Mouse (Mus musculus) activated CD4-positive, CD25-positive, alpha-beta regulatory T cell, adult 9 weeks (primary cell): ENCODE data around the gene Syngap1. TPM values are rescaled to one million over a fixed set of nuclear protein-coding genes. Genes with fewer than 3 reads are reported as not detected.

ENCODE experiments used
- polyA plus RNA-seq: library from polyadenylated mRNA; unstranded; fragments of 100-300 nt; shearing (Covaris generic); gene quantifications from one replicate; pipeline ENCODE4 v1.2.1, GENCODE M21; 2017

Gene Syngap1
- not detected for polyA plus RNA-seq

GRCm38 (mm10) chr17:26941031-26941789, at the start of gene Syngap1:
TSS of gene Syngap1 (plus strand) at chr17:26941253.

GRCm38 (mm10) chr17:26916711-26917482, 24.2 kb upstream of the Syngap1 start, which contains the start of gene Kifc5b:
TSS of gene Kifc5b (plus strand) at chr17:26917091.

GRCm38 (mm10) chr17:26932839-26933398, 8.1 kb upstream of the Syngap1 start, which contains the start of gene Phf1:
TSS of gene Phf1 (plus strand) at chr17:26933052.

GRCm38 (mm10) chr17:26939178-26939972, 1.7 kb upstream of the Syngap1 start, which contains the start of gene Cuta:
TSS of gene Cuta (minus strand) at chr17:26939569.

GRCm38 (mm10) chr17:26972703-26973574, 31.9 kb downstream of the Syngap1 start, which contains the start of gene Zbtb9:
TSS of gene Zbtb9 (plus strand) at chr17:26973167.

Other genes starting within 250 kb of the Syngap1 start
- gene Crebrf, start 225.6 kb upstream of the Syngap1 start, polyA plus RNA-seq = 91.0 TPM
- 29.8 TPM for gene Bnip1, start 160.2 kb upstream of the Syngap1 start, polyA plus RNA-seq
- not detected for gene Nkx2-5, start 96.2 kb upstream of the Syngap1 start, polyA plus RNA-seq
- gene Kifc5b, start 24.2 kb upstream of the Syngap1 start, polyA plus RNA-seq = 1.6 TPM
- gene Phf1, start 8.2 kb upstream of the Syngap1 start, polyA plus RNA-seq = 125 TPM
- gene Cuta, start 1.7 kb upstream of the Syngap1 start, polyA plus RNA-seq = 174 TPM
- 21.2 TPM for gene Zbtb9, start 31.9 kb downstream of the Syngap1 start, polyA plus RNA-seq
- 3.2 TPM for gene Bak1, start 87.8 kb downstream of the Syngap1 start, polyA plus RNA-seq
- gene Itpr3, start 116.1 kb downstream of the Syngap1 start, polyA plus RNA-seq = 15.2 TPM
- gene Uqcc2, start 192.7 kb downstream of the Syngap1 start, polyA plus RNA-seq = 117 TPM
- not detected for gene Ip6k3, start 226.5 kb downstream of the Syngap1 start, polyA plus RNA-seq